Mouse (Mus musculus) embryo, embryonic 10.5 days (tissue): ENCODE measurements at regions not wholly inside any gene's neighbourhood (a gene's known extent, or its start where the extent isn't known, plus 50 kb on each side); places are given as distances from the start of the nearest gene placed in this dataset.
A peak's percentile ranks its signal among the peaks of the same experiment; 100 is the strongest.

ENCODE experiments used
- DNase-seq: peaks from one replicate; pipeline ENCODE4 v3.0.0-alpha.2; 2015; ENCODE audit warnings: low spot score

DNA sequence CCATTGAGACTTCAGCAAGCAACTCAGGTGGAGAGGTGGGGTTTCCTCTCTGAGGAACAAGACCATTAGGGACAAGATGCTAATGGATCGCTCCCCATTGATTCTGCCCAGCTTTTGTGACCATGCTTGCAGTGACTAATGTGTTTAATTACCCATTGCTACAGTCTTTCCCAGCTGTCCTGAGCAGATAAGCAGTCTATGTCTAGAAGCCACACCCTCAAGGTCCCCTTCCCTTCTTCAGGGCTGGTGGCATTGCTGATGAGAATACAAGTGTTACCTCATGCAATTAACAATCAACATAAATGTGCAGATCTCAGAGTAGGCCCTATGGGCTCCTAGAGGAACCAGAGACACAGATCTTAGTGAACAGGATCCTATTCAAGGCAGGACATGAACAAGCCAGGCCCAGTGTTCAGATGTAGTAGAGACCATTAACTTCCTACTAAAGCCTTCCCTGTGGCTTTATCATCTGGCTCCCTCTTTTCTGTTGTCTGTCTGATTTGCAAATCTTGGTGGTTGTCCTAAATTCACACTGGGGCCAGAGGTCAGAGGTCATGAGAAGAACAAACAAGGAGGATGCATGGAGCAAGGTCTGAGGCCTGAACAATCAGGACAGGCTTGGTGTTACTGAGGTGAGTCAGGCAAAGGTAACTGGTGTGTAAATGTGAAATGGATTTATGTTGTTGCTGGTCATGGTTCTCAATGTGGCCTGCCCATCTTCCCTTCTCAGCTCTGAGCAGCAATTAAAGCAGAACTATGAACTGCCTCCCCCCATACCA, 56.8 kb downstream of the Odc1 start:
- no peak for DNase-seq

DNA sequence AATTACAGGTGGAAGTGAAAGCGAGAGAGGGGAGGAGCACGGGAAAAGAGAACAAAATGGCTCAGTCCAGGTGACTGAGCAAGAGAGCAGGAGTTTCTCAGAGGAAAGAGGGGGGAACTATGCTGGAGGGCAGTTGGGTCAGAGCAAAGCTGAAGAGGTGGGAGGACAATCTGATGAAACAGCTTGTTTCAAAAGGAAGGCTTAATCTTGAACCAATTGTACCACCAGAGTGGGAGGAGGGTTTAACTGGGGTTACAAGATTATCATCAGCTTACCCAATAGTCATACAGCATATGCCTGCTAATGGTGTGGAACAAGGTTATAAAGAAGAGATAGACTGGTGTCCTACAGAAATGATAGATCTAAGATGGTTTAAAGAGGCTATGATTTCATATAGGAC, 59.0 kb downstream of the Odc1 start:
- no peak for DNase-seq

DNA sequence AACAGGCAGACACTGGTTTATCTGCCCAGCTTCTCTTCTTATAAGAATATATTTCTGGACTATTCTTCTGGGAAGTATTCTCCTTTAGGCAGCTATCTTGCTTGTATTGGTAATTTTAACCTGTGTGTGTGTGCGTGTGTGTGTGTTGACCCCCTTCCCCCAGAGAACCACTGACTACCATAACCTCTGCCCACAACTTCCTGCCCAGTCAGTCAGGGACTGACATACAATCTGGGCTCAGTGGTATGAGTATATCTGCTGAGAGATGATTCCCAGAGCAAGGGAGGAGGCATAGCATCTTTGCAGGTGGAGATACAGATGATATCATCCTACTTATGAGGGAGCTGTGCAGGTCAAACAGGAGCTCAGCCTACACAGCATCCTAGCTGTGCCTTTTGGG, 65.8 kb downstream of the Odc1 start:
- no peak for DNase-seq

DNA sequence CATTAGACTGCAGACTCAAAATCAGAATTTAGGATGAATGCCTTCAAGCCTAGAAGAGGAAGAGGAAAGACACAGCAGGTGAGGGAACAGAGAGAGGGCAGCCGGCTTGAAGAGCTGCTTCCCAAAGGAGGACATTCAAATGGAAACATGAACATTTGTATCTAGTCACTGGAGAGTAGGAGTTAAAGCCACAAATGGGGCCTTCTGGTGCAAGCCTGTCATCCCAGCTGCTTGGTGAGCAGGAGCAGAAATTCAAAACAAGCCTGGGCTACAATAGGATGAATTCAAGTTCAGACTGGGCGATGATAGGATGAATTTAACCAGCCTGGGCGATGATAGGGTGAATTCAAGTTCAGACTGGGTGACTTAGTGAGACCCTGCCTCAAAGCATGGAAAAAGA, 67.4 kb downstream of the Odc1 start:
- no peak for DNase-seq

DNA sequence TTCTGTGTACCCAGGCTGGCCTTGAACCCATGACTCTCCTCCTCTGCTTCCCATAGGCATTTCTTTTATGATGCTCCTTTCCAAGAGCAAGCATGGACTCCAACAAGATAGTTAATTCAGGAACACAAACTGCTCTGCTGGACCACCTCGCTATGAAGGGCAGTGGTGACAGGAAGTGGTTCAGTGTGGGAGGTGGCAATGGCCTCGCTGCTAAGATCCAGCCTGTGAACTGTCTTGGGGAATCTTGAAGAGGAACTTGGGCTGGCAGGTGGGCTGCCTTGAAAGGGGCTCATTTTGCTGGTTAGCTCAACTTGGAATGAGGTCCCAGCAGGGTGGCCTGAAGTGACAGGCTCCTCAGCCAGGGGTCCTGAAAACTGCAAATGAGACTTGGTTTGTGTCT, 72.4 kb upstream of the Hpcal1 start:
- no peak for DNase-seq

DNA sequence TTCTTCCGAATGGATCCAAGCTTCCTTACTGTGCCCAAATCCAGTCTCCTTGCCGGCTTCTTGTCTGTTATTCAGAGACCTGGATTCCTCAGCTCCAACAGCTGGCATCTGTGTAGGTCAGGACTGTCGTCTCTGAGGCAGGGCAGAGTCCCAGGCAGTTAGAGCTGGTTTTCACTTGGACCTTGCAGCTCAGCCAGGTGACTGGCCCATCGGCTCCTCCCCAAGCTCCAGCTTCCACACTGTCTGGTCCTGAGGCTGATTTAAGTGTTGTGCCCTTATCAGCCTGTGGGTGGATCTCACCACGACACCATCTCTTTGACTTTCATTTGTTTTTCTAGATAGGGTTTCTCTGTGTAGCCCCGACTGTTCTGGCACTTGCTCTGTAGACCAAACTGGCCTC, 70.4 kb upstream of the Hpcal1 start:
- no peak for DNase-seq

GRCm38 (mm10) chr12:17621487-17621888, 69.2 kb upstream of the Hpcal1 start:
- DNase-seq, result peak; percentile 28

DNA sequence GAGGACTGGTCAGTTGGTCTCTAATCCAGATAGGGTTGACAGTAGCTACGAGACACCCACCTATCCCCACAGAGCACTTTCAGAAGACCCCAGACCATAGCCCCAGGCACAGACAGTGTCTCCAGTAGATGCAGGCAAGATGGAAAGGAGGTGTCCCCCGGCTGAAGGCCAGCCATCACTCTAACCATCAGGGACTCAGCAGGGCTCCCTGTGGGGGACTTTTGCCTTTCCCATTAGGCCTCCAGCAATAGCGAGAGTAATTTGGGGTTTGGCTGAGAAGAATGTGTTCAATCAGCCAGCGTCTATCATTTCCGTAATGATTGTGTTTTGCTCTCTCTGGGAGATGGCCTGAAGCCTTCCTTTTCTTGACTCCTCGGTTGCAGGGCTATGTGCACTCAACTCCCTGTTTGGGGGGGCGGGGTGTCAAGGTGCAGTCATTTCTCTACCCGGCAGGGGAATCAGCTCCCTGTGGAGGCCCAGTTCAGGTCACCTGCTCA, 68.1 kb upstream of the Hpcal1 start:
- DNase-seq, result no peak

DNA sequence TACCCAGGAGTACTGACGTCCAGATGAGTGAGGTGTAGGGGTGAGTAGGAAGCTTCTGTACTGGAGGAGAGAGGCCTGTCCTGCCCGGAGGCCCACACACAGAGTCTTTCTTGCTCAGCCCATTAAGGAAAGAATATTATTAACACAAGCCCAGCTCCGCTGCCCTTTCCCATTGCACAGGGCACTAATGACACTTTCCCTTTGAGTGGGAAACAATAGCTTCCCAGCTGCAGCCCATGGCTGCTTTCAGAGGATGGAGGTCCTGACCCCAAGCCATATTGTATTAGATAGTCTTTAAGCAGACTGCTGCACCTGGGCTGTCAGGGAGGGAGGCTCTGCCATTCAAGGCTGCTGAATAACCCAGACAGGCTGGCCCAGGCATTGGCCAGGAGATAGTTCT, 64.6 kb upstream of the Hpcal1 start:
- DNase-seq, result peak; percentile 81

- no peak for DNase-seq
These were observed 59.5 kb upstream of the Hpcal1 start for GRCm38 (mm10) chr12:17631161-17631560.

DNA sequence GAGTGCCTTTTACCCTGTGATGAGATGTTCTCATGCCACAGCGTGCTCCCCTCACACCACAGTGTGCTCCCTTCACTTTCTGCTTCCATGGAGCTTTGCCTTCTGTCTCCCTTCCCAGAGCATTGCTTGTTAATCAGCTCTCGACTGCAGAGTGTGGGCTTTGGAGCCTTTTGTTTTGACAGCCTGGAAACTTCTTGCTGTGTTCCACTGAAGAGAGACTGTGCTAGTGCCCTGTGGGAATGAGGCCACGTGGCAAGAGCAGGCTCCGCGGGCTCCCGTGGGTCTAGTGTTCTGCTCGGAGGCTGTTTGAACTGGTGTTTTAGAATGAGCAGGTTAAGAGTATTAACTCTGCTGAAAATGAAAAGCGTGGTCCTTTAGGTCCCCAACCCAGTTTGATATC, 54.5 kb upstream of the Hpcal1 start:
- DNase-seq, result no peak

DNA sequence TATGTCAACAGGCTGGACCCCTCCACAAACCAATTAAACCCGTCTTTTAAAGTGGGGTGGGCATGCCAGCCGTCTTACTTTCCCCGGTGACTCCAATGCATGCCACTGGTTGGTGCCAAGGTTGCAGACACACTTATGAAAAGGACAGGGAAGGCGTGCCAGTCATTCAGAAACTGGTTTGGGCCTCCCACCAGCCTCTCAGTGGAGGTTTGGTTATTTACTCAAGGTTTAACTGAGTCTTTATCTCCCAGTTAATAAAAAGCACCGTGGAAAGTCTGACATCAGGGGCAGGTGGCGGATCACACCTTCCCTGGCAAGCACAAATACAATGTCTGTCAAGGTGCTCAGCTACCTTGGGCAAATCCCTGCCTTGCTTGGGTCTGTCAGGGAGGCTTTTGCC, 54.1 kb upstream of the Hpcal1 start:
- DNase-seq, result no peak
